Mouse (Mus musculus) layer of hippocampus, adult 2 months (tissue): ENCODE measurements around the gene Pdzd3. TPM values are rescaled to one million over a fixed set of nuclear protein-coding genes. Genes with fewer than 3 reads are reported as not detected.

ENCODE experiments used
- DNase-seq, 2 experiments: peaks; one replicate each; pipeline ENCODE4 v3.0.0; 2022; ENCODE audit warnings: low spot score in 2 of 2
- H3K27ac ChIP-seq: fragments of 200-600 bp; 2 replicates; pipeline ENCODE4 v1.8.1; 2022
- H3K4me3 ChIP-seq: fragments of 200-600 bp; 2 replicates; pipeline ENCODE4 v1.8.1; 2022; ENCODE audit warnings: mild to moderate bottlenecking
- CTCF ChIP-seq: fragments of 200-600 bp; conservative IDR thresholded peaks from 2 replicates; pipeline ENCODE4 v1.8.1; 2022; ENCODE audit warnings: antibody characterized with exemption, mild to moderate bottlenecking, moderate library complexity
- total RNA-seq, 2 experiments: library from RNA; stranded (reverse); gene quantifications; 2 replicates each; pipeline ENCODE4 v1.2.3; 2021

Gene Pdzd3
- total RNA-seq, 2 experiments from 2014 or later: 1.1 to 1.5 TPM

- no peak for DNase-seq
- no peak for TF ChIP-seq CTCF
- H3K4me3 ChIP-seq: no peak overlapping the region
- H3K27ac ChIP-seq: no peak overlapping the region
These were observed 38.9 kb downstream of the Pdzd3 start for GRCm38 (mm10) chr9:44212406-44212805.

- DNase-seq: no peak
- Histone ChIP-seq H3K4me3 (no peak overlapping the region), H3K27ac (no peak overlapping the region)
- TF ChIP-seq CTCF: no peak
These were observed 41.9 kb downstream of the Pdzd3 start for GRCm38 (mm10) chr9:44209416-44209815.

GRCm38 (mm10) chr9:44207840-44208239, 43.4 kb downstream of the Pdzd3 start:
- DNase-seq: no peak
- TF ChIP-seq CTCF: no peak
- H3K27ac ChIP-seq: no peak overlapping the region
- H3K4me3 ChIP-seq: no peak overlapping the region

GRCm38 (mm10) chr9:44200458-44200857, 50.8 kb downstream of the Pdzd3 start:
- no peak for TF ChIP-seq CTCF
- DNase-seq: no peak
- H3K27ac ChIP-seq: no peak overlapping the region
- no peak overlapping the region for H3K4me3 ChIP-seq

GRCm38 (mm10) chr9:44199580-44199979, 51.7 kb downstream of the Pdzd3 start:
- no peak for DNase-seq
- TF ChIP-seq CTCF: no peak
- H3K4me3 ChIP-seq: no peak overlapping the region
- H3K27ac ChIP-seq: no peak overlapping the region

GRCm38 (mm10) chr9:44199166-44199565, 52.1 kb downstream of the Pdzd3 start:
- no peak for TF ChIP-seq CTCF
- Histone ChIP-seq H3K4me3 (no peak overlapping the region), H3K27ac (no peak overlapping the region)
- no peak for DNase-seq

Other genes with a start within 250 kb of the Pdzd3 start
- gene Thy1, start 208.1 kb downstream of the Pdzd3 start, total RNA-seq: 100 to 1,000 TPM; 854 to 892 TPM
- 10 to 100 TPM; 79.2 to 82.4 TPM for gene Usp2, start 184.4 kb downstream of the Pdzd3 start, total RNA-seq
- 1 to 10 TPM in 1 of 2 experiments, not detected in 1; 1.3 TPM for gene Mfrp, start 149.7 kb downstream of the Pdzd3 start, total RNA-seq
- gene C1qtnf5, start 144.2 kb downstream of the Pdzd3 start, total RNA-seq: 10 to 100 TPM; 12.3 to 14.4 TPM
- gene Gm49380, start 138.0 kb downstream of the Pdzd3 start, total RNA-seq: under 1 TPM; 0.27 to 0.38 TPM
- gene Rnf26, start 138.0 kb downstream of the Pdzd3 start, total RNA-seq: 10 to 100 TPM; 29.2 to 30.7 TPM
- gene Mcam, start 117.0 kb downstream of the Pdzd3 start, total RNA-seq: 10 to 100 TPM; 10.1 to 15.9 TPM
- gene Cbl, start 17.4 kb downstream of the Pdzd3 start, total RNA-seq: 10 to 100 TPM; 61.7 to 66.5 TPM
- gene Ccdc153, start 10.8 kb downstream of the Pdzd3 start, total RNA-seq: 1 to 10 TPM; 3.6 to 4.1 TPM
- 10 to 100 TPM; 11.6 to 13.9 TPM for gene Nlrx1, start 17.1 kb upstream of the Pdzd3 start, total RNA-seq
- gene Abcg4, start 37.1 kb upstream of the Pdzd3 start, total RNA-seq: 10 to 100 TPM; 67.9 to 71.4 TPM
- 10 to 100 TPM; 26.0 to 36.9 TPM for gene Hinfp, start 54.2 kb upstream of the Pdzd3 start, total RNA-seq
- 100 to 1,000 TPM; 186 to 206 TPM for gene C2cd2l, start 68.8 kb upstream of the Pdzd3 start, total RNA-seq
- 10 to 100 TPM; 14.5 to 15.3 TPM for gene Dpagt1, start 74.5 kb upstream of the Pdzd3 start, total RNA-seq
- gene H2afx, start 83.2 kb upstream of the Pdzd3 start, total RNA-seq: 10 to 100 TPM; 42.5 to 44.2 TPM
- gene Hmbs, start 92.8 kb upstream of the Pdzd3 start, total RNA-seq: 10 to 100 TPM; 21.9 to 22.1 TPM
- 10 to 100 TPM; 54.7 to 55.7 TPM for gene Vps11, start 110.2 kb upstream of the Pdzd3 start, total RNA-seq
- gene Hyou1, start 128.0 kb upstream of the Pdzd3 start, total RNA-seq: 100 to 1,000 TPM; 113 to 127 TPM
- gene Slc37a4, start 145.4 kb upstream of the Pdzd3 start, total RNA-seq: 10 to 100 TPM; 29.5 to 30.2 TPM
- 100 to 1,000 TPM; 710 to 726 TPM for gene Rps25, start 155.7 kb upstream of the Pdzd3 start, total RNA-seq
- gene Trappc4, start 156.1 kb upstream of the Pdzd3 start, total RNA-seq: 10 to 100 TPM; 63.9 to 75.2 TPM
- 10 to 100 TPM; 21.5 to 25.7 TPM for gene Ccdc84, start 167.1 kb upstream of the Pdzd3 start, total RNA-seq
- gene Foxr1, start 189.7 kb upstream of the Pdzd3 start, total RNA-seq: not detected
- gene Upk2, start 203.5 kb upstream of the Pdzd3 start, total RNA-seq: not detected
- gene Bcl9l, start 231.4 kb upstream of the Pdzd3 start, total RNA-seq: 10 to 100 TPM; 68.4 to 76.9 TPM